In the genomic region with DNA sequence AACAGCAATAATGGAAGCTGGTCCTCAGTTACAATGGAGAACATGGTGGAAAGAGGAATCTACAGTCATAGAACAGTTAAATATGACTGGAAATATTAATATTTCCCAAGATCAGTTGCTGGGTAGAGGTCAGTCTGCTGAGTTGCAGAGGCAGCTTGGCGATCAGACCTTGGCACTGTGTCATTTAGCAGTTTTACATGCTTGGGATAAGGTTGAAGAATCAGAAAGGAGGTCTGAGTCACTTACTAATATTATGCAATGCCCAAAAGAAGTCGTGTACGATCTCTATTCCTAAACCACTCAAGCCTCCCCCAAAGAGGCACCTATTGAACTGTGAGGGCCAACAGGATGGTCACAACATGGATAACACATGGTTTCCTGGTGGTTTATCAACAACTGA, we compare ENCODE assay signal across 40 mouse cellular contexts. TPM values are rescaled to one million over a fixed set of nuclear protein-coding genes. Genes with fewer than 3 reads are reported as not detected.
"Had no signal": no experiment of that assay in that cellular context is flagged by ENCODE, and none has a peak within 500 bp of the region (broad histone marks: within the 10 kb centered on the region; RNA-seq: fewer than 3 reads in every experiment).

No protein-coding gene starts in this region.

- H3K27me3 ChIP-seq: heart, embryonic 12.5 days; hindbrain, embryonic 13.5 days; hindbrain, embryonic 15.5 days; kidney, embryonic 15.5 days; limb, embryonic 12.5 days; liver, embryonic 13.5 days; liver, embryonic 15.5 days had no signal

- H3K36me3 ChIP-seq: heart, embryonic 10.5 days; heart, embryonic 12.5 days; hindbrain, embryonic 13.5 days; hindbrain, embryonic 15.5 days; kidney, embryonic 15.5 days; limb, embryonic 10.5 days; limb, embryonic 12.5 days; liver, embryonic 13.5 days; liver, embryonic 15.5 days had no signal

- H3K9me3 ChIP-seq: heart, embryonic 10.5 days; hindbrain, embryonic 13.5 days; hindbrain, embryonic 15.5 days; kidney, embryonic 15.5 days; limb, embryonic 10.5 days; limb, embryonic 12.5 days; liver, embryonic 13.5 days; liver, embryonic 15.5 days had no signal

- H3K4me1 ChIP-seq: heart, embryonic 10.5 days; heart, embryonic 12.5 days; hindbrain, embryonic 13.5 days; hindbrain, embryonic 15.5 days; kidney, embryonic 15.5 days; limb, embryonic 10.5 days; limb, embryonic 12.5 days; liver, embryonic 13.5 days; liver, embryonic 15.5 days had no signal

- DNase-seq: gastrocnemius, postnatal 14 days; gastrocnemius, postnatal 36 days; heart, adult 11 months; heart, adult 2 months; heart, postnatal 10 days; heart, postnatal 4 days; kidney, adult 11 months; kidney, adult 2 months; kidney, adult 9 months; kidney, postnatal 14 days; kidney, postnatal 36 days; liver; liver, embryonic 13.5 days had no signal

- H3K27ac ChIP-seq: heart, adult 2 months; heart, embryonic 10.5 days; hindbrain, embryonic 13.5 days; hindbrain, embryonic 15.5 days; hindbrain, postnatal 0 days; kidney, embryonic 15.5 days; kidney, postnatal 0 days; layer of hippocampus, adult 2 months; left cerebral cortex, adult 2 months; limb, embryonic 10.5 days; limb, embryonic 12.5 days; liver, embryonic 13.5 days; liver, embryonic 15.5 days had no signal

- H3K4me3 ChIP-seq: heart, adult 2 months; heart, embryonic 10.5 days; heart, embryonic 12.5 days; hindbrain, embryonic 13.5 days; hindbrain, embryonic 15.5 days; kidney, embryonic 15.5 days; layer of hippocampus, adult 2 months; left cerebral cortex, adult 2 months; limb, embryonic 10.5 days; limb, embryonic 12.5 days; liver, embryonic 13.5 days; liver, embryonic 15.5 days had no signal

RNA-seq across cellular contexts. Expression of a gene that starts 7.8 kb away (rescaled TPM):
- total RNA-seq: gastrocnemius, adult 18-20 months; gastrocnemius, adult 8-10 months; gastrocnemius, postnatal 14 days; gastrocnemius, postnatal 36 days; heart, adult 2 months; heart, postnatal 10 days; heart, postnatal 25 days; heart, postnatal 4 days; hindbrain, postnatal 0 days; layer of hippocampus, adult 2 months; layer of hippocampus, postnatal 10 days; layer of hippocampus, postnatal 25 days; left cerebral cortex, adult 2 months; left cerebral cortex, postnatal 14 days; left cerebral cortex, postnatal 36 days had no signal
- polyA plus RNA-seq: gonadal fat pad, adult 2 months; heart, adult 2 months; heart, embryonic 10.5 days; heart, embryonic 12.5 days; heart, embryonic 14.5 days; heart, embryonic 16.5 days; hindbrain, embryonic 11.5 days; hindbrain, embryonic 13.5 days; hindbrain, embryonic 15.5 days; hindbrain, postnatal 0 days; intestine, embryonic 14.5 days; intestine, embryonic 16.5 days; kidney, adult 2 months; kidney, embryonic 15.5 days; kidney, postnatal 0 days; limb, embryonic 10.5 days; limb, embryonic 12.5 days; limb, embryonic 14.5 days; liver, embryonic 11.5 days; liver, embryonic 13.5 days; liver, embryonic 15.5 days had no signal

RNA-seq across cellular contexts. Expression of a gene that starts 13.5 kb away (rescaled TPM):
- total RNA-seq: gastrocnemius, adult 18-20 months; gastrocnemius, adult 8-10 months; gastrocnemius, postnatal 14 days; gastrocnemius, postnatal 36 days; heart, adult 2 months; heart, postnatal 10 days; heart, postnatal 25 days; heart, postnatal 4 days; hindbrain, postnatal 0 days; layer of hippocampus, adult 2 months; layer of hippocampus, postnatal 10 days; layer of hippocampus, postnatal 25 days; left cerebral cortex, adult 2 months; left cerebral cortex, postnatal 14 days; left cerebral cortex, postnatal 36 days had no signal
- polyA plus RNA-seq: gonadal fat pad, adult 2 months; heart, adult 2 months; heart, embryonic 10.5 days; heart, embryonic 12.5 days; heart, embryonic 14.5 days; heart, embryonic 16.5 days; hindbrain, embryonic 11.5 days; hindbrain, embryonic 13.5 days; hindbrain, embryonic 15.5 days; hindbrain, postnatal 0 days; intestine, embryonic 14.5 days; intestine, embryonic 16.5 days; kidney, adult 2 months; kidney, embryonic 15.5 days; kidney, postnatal 0 days; limb, embryonic 10.5 days; limb, embryonic 12.5 days; limb, embryonic 14.5 days; liver, embryonic 11.5 days; liver, embryonic 13.5 days; liver, embryonic 15.5 days had no signal

RNA-seq across cellular contexts. Expression of a gene that starts 25.1 kb away (rescaled TPM):
- total RNA-seq: gastrocnemius, adult 18-20 months; gastrocnemius, adult 8-10 months; gastrocnemius, postnatal 14 days; gastrocnemius, postnatal 36 days; heart, adult 2 months; heart, postnatal 10 days; heart, postnatal 25 days; heart, postnatal 4 days; hindbrain, postnatal 0 days; layer of hippocampus, adult 2 months; layer of hippocampus, postnatal 10 days; layer of hippocampus, postnatal 25 days; left cerebral cortex, adult 2 months; left cerebral cortex, postnatal 14 days; left cerebral cortex, postnatal 36 days had no signal
- polyA plus RNA-seq: gonadal fat pad, adult 2 months; heart, adult 2 months; heart, embryonic 10.5 days; heart, embryonic 12.5 days; heart, embryonic 14.5 days; heart, embryonic 16.5 days; hindbrain, embryonic 11.5 days; hindbrain, embryonic 13.5 days; hindbrain, embryonic 15.5 days; hindbrain, postnatal 0 days; intestine, embryonic 14.5 days; intestine, embryonic 16.5 days; kidney, adult 2 months; kidney, embryonic 15.5 days; kidney, postnatal 0 days; limb, embryonic 10.5 days; limb, embryonic 12.5 days; limb, embryonic 14.5 days; liver, embryonic 11.5 days; liver, embryonic 13.5 days; liver, embryonic 15.5 days had no signal

RNA-seq across cellular contexts. Expression of a gene that starts 38.0 kb away (rescaled TPM):
- total RNA-seq: gastrocnemius, adult 18-20 months; gastrocnemius, adult 8-10 months; gastrocnemius, postnatal 14 days; gastrocnemius, postnatal 36 days; heart, adult 2 months; heart, postnatal 25 days; heart, postnatal 4 days; hindbrain, postnatal 0 days; layer of hippocampus, adult 2 months; layer of hippocampus, postnatal 10 days; layer of hippocampus, postnatal 25 days; left cerebral cortex, adult 2 months; left cerebral cortex, postnatal 14 days; left cerebral cortex, postnatal 36 days had no signal
- polyA plus RNA-seq: heart, embryonic 10.5 days; heart, embryonic 12.5 days; heart, embryonic 14.5 days; heart, embryonic 16.5 days; hindbrain, embryonic 11.5 days; hindbrain, embryonic 13.5 days; hindbrain, embryonic 15.5 days; hindbrain, postnatal 0 days; intestine, embryonic 16.5 days; kidney, adult 2 months; kidney, embryonic 15.5 days; liver, embryonic 11.5 days; liver, embryonic 13.5 days; liver, embryonic 15.5 days had no signal

RNA-seq across cellular contexts. Expression of a gene that starts 47.6 kb away (rescaled TPM):
- total RNA-seq: gastrocnemius, adult 18-20 months; gastrocnemius, adult 8-10 months; gastrocnemius, postnatal 14 days; gastrocnemius, postnatal 36 days; heart, adult 2 months; heart, postnatal 10 days; heart, postnatal 25 days; heart, postnatal 4 days; hindbrain, postnatal 0 days; layer of hippocampus, adult 2 months; layer of hippocampus, postnatal 10 days; left cerebral cortex, adult 2 months; left cerebral cortex, postnatal 36 days had no signal
- polyA plus RNA-seq: gonadal fat pad, adult 2 months; heart, adult 2 months; heart, embryonic 10.5 days; heart, embryonic 12.5 days; heart, embryonic 14.5 days; heart, embryonic 16.5 days; hindbrain, embryonic 11.5 days; hindbrain, embryonic 13.5 days; hindbrain, embryonic 15.5 days; hindbrain, postnatal 0 days; intestine, embryonic 14.5 days; intestine, embryonic 16.5 days; kidney, adult 2 months; kidney, embryonic 15.5 days; kidney, postnatal 0 days; limb, embryonic 10.5 days; limb, embryonic 12.5 days; limb, embryonic 14.5 days; liver, embryonic 11.5 days; liver, embryonic 13.5 days; liver, embryonic 15.5 days had no signal
